Mouse (Mus musculus): ENCODE measurements around the gene Rbm28. TPM values are rescaled to one million over a fixed set of nuclear protein-coding genes. Genes with fewer than 3 reads are reported as not detected.
A peak's percentile ranks its signal among the peaks of the same experiment; 100 is the strongest.

Rbm28 gene
- polyA plus RNA-seq, 1 experiment from 2014 or later, result 43.0 TPM

DNA sequence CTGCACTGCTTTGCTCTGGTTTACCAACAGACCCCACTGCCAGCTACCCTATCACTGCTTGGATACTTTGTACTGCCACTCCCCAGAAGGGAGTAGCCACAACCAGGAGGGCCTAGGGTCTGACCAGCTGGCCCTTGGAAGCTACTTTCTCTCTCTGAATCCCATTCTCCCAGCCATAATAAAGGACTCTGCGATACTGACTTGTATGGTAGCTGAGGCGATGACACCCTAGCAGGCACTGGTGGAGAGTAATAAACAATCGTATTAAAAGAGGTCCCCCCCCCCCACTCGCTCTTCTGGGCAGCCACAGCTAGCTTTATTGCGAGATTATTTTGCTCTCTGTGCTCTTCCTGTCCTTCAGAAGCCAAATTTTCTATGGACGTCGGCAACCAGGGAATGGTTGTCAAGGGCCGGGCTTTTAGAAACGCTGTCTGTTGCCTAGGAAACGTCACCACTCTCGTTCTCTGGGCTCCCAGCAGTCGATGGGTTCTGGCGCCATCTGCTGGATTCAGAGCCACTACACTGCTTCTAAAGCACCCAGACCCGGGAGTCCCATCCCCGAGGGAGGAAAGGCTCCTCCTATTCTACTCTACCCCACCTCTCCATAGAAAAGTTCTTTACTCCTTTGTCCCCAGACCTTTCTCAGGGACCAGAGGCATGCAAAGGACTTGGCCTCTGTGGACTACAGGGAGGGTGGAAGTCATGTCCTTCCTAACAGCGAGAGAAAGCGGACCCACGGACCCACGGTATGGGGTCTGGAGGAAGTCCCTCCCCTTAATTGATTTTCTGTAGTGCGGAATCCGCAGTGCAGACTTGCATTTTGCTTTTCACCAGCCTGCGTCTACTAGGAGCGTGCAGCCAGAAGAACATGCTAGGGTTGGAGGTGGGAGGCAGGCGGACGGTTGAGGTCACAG is 33.8 kb upstream of the Rbm28 start:
- H3K9me3 ChIP-seq (replicated peaks; ENCODE audit: control insufficient read depth, low read length), result no peaks in the 10 kb centered on the region
- H3K9ac ChIP-seq (ENCODE audit: low read depth, low read length), result peak overlapping the region; percentile 65
- peak; percentile 49; the same call in 1 of the 2 replicates for ATAC-seq (replicated peaks; ENCODE audit: insufficient number of reproducible peaks, low FRiP score, low TSS enrichment)
- WGBS (ENCODE audit: insufficient replicate concordance), result 16% methylated on average over 25 of the region's 25 CpGs
- H3K4me2 ChIP-seq, result peak overlapping the region; percentile 70
- H3K36me3 ChIP-seq (ENCODE audit: control insufficient read depth, insufficient read depth, low read length), result peaks cover 2% of the 10 kb centered on the region
- peak overlapping the region; percentile 36 for H3K4me3 ChIP-seq (ENCODE audit: low read depth, low read length)
- H3K27ac ChIP-seq (ENCODE audit: low read depth, low read length), result no peak overlapping the region
- H3K4me1 ChIP-seq (ENCODE audit: control insufficient read depth, insufficient read depth, low read length), result peaks cover 5% of the 10 kb centered on the region; the same call in 1 of the 2 replicates
- peaks cover 12% of the 10 kb centered on the region for H3K27me3 ChIP-seq (ENCODE audit: control insufficient read depth, insufficient read depth, low read length)

DNA sequence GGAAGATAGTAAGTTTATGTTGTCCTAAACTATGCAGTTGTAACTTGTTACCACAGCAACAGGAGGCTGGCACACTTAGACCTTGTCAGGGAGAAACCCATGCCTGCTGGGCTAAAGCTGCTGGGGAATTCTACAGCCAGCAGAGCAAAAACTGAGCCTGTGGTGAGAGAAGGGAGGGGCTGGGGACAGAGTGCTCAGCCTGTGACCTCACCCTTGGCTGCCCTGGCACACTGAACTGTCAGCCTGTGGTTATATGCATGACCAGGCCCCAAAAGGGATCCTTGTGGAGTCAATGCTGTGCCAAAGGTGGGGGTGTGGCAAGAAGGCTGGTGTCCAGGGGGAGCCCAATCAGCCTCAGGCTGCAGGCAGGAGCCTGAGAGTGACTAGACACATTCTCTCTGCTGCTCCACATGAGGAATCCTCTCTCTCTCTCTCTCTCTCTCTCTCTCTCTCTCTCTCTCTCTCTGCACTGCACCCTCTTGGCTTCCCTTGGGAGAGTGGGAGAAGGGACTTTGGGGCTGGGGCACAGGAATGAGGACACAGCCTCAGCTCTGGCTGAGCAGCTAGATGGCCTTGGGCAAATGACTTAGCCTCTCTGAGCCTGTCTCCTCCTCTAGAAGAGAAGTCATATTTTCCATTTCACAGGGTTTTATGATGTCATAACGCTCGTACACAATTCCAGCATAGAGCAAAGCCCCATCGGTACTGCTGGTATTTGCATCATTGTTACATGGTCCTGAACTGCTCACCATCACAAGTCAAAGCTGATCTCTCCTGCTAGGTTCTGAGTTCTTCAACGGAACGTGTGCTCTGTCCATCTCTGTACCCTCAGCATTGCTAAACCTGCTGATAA is 31.3 kb upstream of the Rbm28 start:
- Histone ChIP-seq H3K4me2 (no peak overlapping the region), H3K4me1 (ENCODE audit: control insufficient read depth, insufficient read depth, low read length) (peaks cover 5% of the 10 kb centered on the region; the same call in 1 of the 2 replicates), H3K27ac (ENCODE audit: low read depth, low read length) (no peak overlapping the region), H3K27me3 (ENCODE audit: control insufficient read depth, insufficient read depth, low read length) (peaks cover 12% of the 10 kb centered on the region), H3K36me3 (ENCODE audit: control insufficient read depth, insufficient read depth, low read length) (peaks cover 2% of the 10 kb centered on the region; the same call in 1 of the 2 replicates), H3K9me3 (replicated peaks; ENCODE audit: control insufficient read depth, low read length) (no peaks in the 10 kb centered on the region), H3K4me3 (ENCODE audit: low read depth, low read length) (no peak overlapping the region), H3K9ac (ENCODE audit: low read depth, low read length) (no peak overlapping the region)
- WGBS (ENCODE audit: insufficient replicate concordance), result 75% methylated on average over 5 of the region's 5 CpGs
- ATAC-seq (replicated peaks; ENCODE audit: insufficient number of reproducible peaks, low FRiP score, low TSS enrichment), result no peak

DNA sequence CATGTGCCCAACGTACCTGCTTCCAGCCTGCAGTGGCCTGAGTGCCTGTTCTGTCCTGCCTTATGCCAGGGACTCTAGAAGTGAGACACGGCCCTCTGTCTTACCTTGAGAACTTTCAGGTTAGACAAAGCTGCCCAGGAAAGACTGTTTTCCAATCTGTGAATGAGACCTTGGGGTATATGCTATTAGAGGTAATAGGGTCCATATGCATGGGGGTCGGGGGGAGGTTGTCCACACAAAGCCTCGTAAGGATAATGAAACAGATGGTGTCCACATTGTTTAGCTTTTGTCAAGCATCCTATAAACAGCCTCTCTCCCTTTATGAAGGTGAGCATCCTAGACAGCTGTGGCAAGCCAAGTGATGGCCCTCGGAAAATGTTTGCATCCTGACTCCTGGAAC is 30.3 kb upstream of the Rbm28 start:
- Histone ChIP-seq H3K4me2 (no peak overlapping the region), H3K27me3 (ENCODE audit: control insufficient read depth, insufficient read depth, low read length) (peaks cover 12% of the 10 kb centered on the region), H3K9me3 (replicated peaks; ENCODE audit: control insufficient read depth, low read length) (no peaks in the 10 kb centered on the region), H3K4me1 (ENCODE audit: control insufficient read depth, insufficient read depth, low read length) (peaks cover 5% of the 10 kb centered on the region; the same call in 1 of the 2 replicates), H3K36me3 (ENCODE audit: control insufficient read depth, insufficient read depth, low read length) (no peaks in the 10 kb centered on the region), H3K4me3 (ENCODE audit: low read depth, low read length) (no peak overlapping the region), H3K27ac (ENCODE audit: low read depth, low read length) (peak overlapping the region; percentile 60; the same call in 1 of the 2 replicates), H3K9ac (ENCODE audit: low read depth, low read length) (no peak overlapping the region)
- WGBS (ENCODE audit: insufficient replicate concordance), result 78% methylated on average over 5 of the region's 5 CpGs
- ATAC-seq (replicated peaks; ENCODE audit: insufficient number of reproducible peaks, low FRiP score, low TSS enrichment), result no peak

DNA sequence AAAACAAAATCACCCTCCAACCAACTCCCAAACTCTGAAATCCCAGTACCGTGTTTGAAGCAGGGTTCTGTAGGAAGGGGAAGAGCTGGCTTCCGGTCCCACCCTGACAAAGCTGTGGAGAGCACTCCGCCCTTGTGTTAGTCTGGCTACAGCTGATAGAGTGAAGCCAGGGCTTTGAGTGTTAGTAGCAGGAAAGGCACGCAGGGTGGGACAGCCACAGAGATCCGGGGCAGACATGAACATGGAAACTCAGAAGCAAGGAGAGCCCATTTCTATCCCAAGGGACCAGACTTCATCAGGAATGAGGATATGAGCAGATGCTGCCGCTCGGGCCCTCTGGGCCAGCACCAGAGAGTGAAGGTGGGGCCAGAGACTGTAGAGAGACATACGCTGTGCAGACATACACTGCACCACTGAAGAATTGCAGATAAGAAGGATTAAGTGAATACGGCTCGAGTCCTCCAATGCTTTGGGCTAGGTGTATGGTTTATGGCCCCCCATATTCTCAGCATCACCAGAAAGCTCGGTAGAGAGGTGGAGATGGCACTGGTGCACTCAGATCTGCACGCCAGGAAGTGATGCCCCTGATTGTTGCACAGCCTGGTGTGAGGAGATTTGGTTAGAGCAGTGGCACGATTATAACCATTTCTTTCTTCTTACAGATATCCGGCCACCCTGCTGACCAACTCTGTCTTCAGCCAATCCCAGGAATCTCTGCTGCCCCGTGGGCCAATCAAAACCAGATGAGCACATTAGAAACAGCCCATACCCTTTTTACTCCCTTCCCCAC is 29.4 kb upstream of the Rbm28 start:
- H3K4me2 ChIP-seq, result peak overlapping the region; percentile 20
- no peak overlapping the region for H3K4me3 ChIP-seq (ENCODE audit: low read depth, low read length)
- no peaks in the 10 kb centered on the region for H3K36me3 ChIP-seq (ENCODE audit: control insufficient read depth, insufficient read depth, low read length)
- no peak overlapping the region for H3K9ac ChIP-seq (ENCODE audit: low read depth, low read length)
- peaks cover 9% of the 10 kb centered on the region for H3K27me3 ChIP-seq (ENCODE audit: control insufficient read depth, insufficient read depth, low read length)
- H3K27ac ChIP-seq (ENCODE audit: low read depth, low read length), result peak overlapping the region; percentile 60; the same call in 1 of the 2 replicates
- ATAC-seq (replicated peaks; ENCODE audit: insufficient number of reproducible peaks, low FRiP score, low TSS enrichment), result no peak; the same call in 1 of the 2 replicates
- no peaks in the 10 kb centered on the region for H3K9me3 ChIP-seq (replicated peaks; ENCODE audit: control insufficient read depth, low read length)
- H3K4me1 ChIP-seq (ENCODE audit: control insufficient read depth, insufficient read depth, low read length), result peaks cover 5% of the 10 kb centered on the region; the same call in 1 of the 2 replicates
- WGBS (ENCODE audit: insufficient replicate concordance), result 39% methylated on average over 15 of the region's 15 CpGs

DNA sequence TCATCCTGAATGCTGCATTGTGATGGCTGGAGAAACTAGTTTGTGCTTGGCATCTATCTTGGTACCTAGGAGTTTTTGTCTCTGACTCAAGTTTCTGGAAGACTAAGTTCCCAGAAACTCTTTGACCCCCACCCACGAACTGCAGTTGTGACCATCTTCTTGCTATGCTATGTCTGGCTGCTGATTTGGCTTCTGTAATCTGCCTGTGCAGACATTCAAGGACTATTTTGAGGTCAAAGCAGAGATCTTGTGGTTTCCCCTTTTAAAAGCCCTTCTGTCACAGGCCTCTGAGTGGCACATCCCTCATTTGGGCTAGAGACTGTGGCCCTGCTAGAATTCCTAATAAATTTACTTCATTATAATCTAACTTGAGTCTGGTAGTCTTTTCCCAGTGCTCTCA is 23.1 kb upstream of the Rbm28 start:
- 50% methylated on average over 1 of the region's 1 CpGs for WGBS (ENCODE audit: insufficient replicate concordance)

DNA sequence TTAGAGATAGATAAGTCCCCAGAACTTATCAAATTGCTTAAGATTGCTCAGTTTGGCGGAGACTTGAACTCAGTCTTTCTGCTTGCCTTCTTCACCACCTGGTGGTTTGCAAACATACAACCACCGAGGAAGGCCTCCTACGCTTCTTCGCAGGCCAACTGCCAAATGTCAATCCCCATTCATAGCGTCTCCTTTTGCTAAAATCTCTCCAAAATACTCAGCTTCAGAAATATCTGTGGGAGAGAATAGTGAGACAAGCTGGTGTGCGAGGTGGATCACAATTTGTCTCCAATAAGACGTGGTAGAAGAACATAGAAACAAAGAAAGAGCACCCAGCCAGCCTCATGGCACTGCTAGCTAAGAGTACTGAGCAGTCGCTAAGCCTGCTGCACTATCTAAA is 15.0 kb upstream of the Rbm28 start:
- Histone ChIP-seq H3K27ac (ENCODE audit: low read depth, low read length) (no peak overlapping the region), H3K9me3 (replicated peaks; ENCODE audit: control insufficient read depth, low read length) (no peaks in the 10 kb centered on the region), H3K4me2 (peak overlapping the region; percentile 96), H3K36me3 (ENCODE audit: control insufficient read depth, insufficient read depth, low read length) (no peaks in the 10 kb centered on the region), H3K9ac (ENCODE audit: low read depth, low read length) (no peak overlapping the region), H3K27me3 (ENCODE audit: control insufficient read depth, insufficient read depth, low read length) (peaks cover 40% of the 10 kb centered on the region), H3K4me3 (ENCODE audit: low read depth, low read length) (peak overlapping the region; percentile 64), H3K4me1 (ENCODE audit: control insufficient read depth, insufficient read depth, low read length) (peaks cover 10% of the 10 kb centered on the region)
- 42% methylated on average over 8 of the region's 8 CpGs for WGBS (ENCODE audit: insufficient replicate concordance)
- ATAC-seq (replicated peaks; ENCODE audit: insufficient number of reproducible peaks, low FRiP score, low TSS enrichment), result no peak

More for the DNA sequence above, 23.1 kb upstream of the Rbm28 start:
- Histone ChIP-seq H3K9me3 (replicated peaks; ENCODE audit: control insufficient read depth, low read length) (no peaks in the 10 kb centered on the region), H3K4me3 (ENCODE audit: low read depth, low read length) (no peak overlapping the region), H3K36me3 (ENCODE audit: control insufficient read depth, insufficient read depth, low read length) (no peaks in the 10 kb centered on the region), H3K4me1 (ENCODE audit: control insufficient read depth, insufficient read depth, low read length) (no peaks in the 10 kb centered on the region), H3K9ac (ENCODE audit: low read depth, low read length) (no peak overlapping the region), H3K27me3 (ENCODE audit: control insufficient read depth, insufficient read depth, low read length) (no peaks in the 10 kb centered on the region), H3K4me2 (no peak overlapping the region), H3K27ac (ENCODE audit: low read depth, low read length) (no peak overlapping the region)
- no peak for ATAC-seq (replicated peaks; ENCODE audit: insufficient number of reproducible peaks, low FRiP score, low TSS enrichment)

DNA sequence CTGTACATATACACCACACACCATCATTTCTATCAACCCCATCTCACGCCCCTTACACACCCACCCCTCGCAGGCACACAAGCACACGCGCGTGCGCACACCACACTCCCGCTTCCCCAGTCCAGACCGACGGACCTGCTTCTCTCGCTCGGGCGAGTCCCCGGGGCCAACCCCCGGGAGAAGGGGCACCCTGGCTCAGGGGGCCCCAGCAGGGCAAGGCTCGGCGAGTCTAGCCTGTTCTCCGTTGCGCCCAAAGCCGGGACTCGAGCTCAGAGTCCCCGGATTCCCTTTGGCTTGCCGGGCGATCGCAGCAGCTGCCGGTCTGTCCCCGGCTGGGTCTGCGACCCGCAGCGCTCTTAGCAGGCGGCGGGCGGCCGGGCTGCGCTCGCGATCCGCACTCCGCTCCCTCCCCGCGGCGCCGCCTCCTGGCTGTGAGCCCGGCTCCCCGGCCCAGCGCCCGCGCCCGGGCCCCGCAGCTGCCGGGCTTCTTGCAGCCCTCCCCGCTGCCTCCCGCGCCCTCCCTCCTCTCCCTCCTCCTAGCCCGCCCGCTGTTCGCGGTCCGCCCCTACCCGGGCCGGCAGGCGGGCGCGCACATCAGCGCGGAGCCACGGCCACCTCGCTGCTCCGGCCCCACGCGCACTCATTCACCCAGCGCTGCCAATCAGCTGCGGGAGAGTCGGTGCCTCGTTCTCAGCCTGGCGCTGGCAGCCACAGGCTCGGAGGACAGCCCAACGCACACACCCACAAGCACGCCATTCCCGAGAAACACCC is 14.3 kb upstream of the Rbm28 start, which contains the start of gene Prrt4:
Gene Prrt4 (minus strand): TSS at position 697 of the 771 bp plus-strand sequence.
- H3K27me3 ChIP-seq (ENCODE audit: control insufficient read depth, insufficient read depth, low read length), result peaks cover 48% of the 10 kb centered on the region
- peak within 1 kb of the TSS; percentile 96 for H3K4me2 ChIP-seq
- no peaks in the 10 kb centered on the region for H3K36me3 ChIP-seq (ENCODE audit: control insufficient read depth, insufficient read depth, low read length)
- no peaks in the 10 kb centered on the region for H3K9me3 ChIP-seq (replicated peaks; ENCODE audit: control insufficient read depth, low read length)
- WGBS (ENCODE audit: insufficient replicate concordance), result 1% methylated on average over 79 of the region's 79 CpGs
- peaks cover 14% of the 10 kb centered on the region for H3K4me1 ChIP-seq (ENCODE audit: control insufficient read depth, insufficient read depth, low read length)
- peak within 1 kb of the TSS; percentile 77 for H3K9ac ChIP-seq (ENCODE audit: low read depth, low read length)
- H3K27ac ChIP-seq (ENCODE audit: low read depth, low read length), result no peak within 1 kb of the TSS
- peak within 1 kb of the TSS; percentile 64 for H3K4me3 ChIP-seq (ENCODE audit: low read depth, low read length)
- ATAC-seq (replicated peaks; ENCODE audit: insufficient number of reproducible peaks, low FRiP score, low TSS enrichment), result peak; percentile 55; the same call in 1 of the 2 replicates
